Mouse (Mus musculus) neural tube, embryonic 12.5 days (tissue): ENCODE measurements around the gene Mybpc3. TPM values are rescaled to one million over a fixed set of nuclear protein-coding genes. Genes with fewer than 3 reads are reported as not detected.

Experiments
- ATAC-seq: fragments of 200-750 bp; cut with Nextera tagmentation; 2 replicates; pipeline ENCODE4 v1.8.0; 2017; ENCODE audit warnings: low read depth, mild to moderate bottlenecking, moderate TSS enrichment, moderate library complexity; ENCODE audit not compliant: low FRiP score
- H3K27ac ChIP-seq: fragments of 300-500 bp; sonication (generic); 2 replicates; pipeline ENCODE4 v1.5.1; 2016
- H3K27me3 ChIP-seq: fragments of 300-500 bp; sonication (generic); replicated peaks from 2 replicates; pipeline ENCODE4 v1.6.1; 2016; ENCODE audit warnings: mild to moderate bottlenecking
- H3K36me3 ChIP-seq: fragments of 300-500 bp; sonication (generic); 2 replicates; pipeline ENCODE4 v1.6.1; 2016; ENCODE audit warnings: mild to moderate bottlenecking
- H3K4me1 ChIP-seq: fragments of 300-500 bp; sonication (generic); 2 replicates; pipeline ENCODE4 v1.6.1; 2016
- H3K4me2 ChIP-seq: fragments of 300-500 bp; sonication (generic); replicated peaks from 2 replicates; pipeline ENCODE4 v1.6.1; 2016; ENCODE audit warnings: mild to moderate bottlenecking
- H3K4me3 ChIP-seq: fragments of 300-500 bp; sonication (generic); 2 replicates; pipeline ENCODE4 v1.5.1; 2016
- H3K9ac ChIP-seq: fragments of 300-500 bp; sonication (generic); 2 replicates; pipeline ENCODE4 v1.6.1; 2016; ENCODE audit warnings: mild to moderate bottlenecking
- H3K9me3 ChIP-seq: fragments of 300-500 bp; sonication (generic); 2 replicates; pipeline ENCODE4 v1.6.1; 2016; ENCODE audit warnings: mild to moderate bottlenecking
- WGBS: fragments of 180-500 bp; shearing (Covaris S2); methylation state at CpG from one replicate; pipeline ENCODE4 v1.1.7; 2016; 5-methylcytosine and 5-hydroxymethylcytosine counted together
- polyA plus RNA-seq: library from polyadenylated mRNA; unstranded; fragments of >200 nt; fragmentation: Nextera tagmentation; extraction: Ambion mirVana; gene quantifications from 2 replicates; pipeline ENCODE4 v1.2.1, GENCODE M21; 2016

The Mybpc3 gene
- polyA plus RNA-seq = 0.30 and 0.80 TPM in 2 replicates

DNA sequence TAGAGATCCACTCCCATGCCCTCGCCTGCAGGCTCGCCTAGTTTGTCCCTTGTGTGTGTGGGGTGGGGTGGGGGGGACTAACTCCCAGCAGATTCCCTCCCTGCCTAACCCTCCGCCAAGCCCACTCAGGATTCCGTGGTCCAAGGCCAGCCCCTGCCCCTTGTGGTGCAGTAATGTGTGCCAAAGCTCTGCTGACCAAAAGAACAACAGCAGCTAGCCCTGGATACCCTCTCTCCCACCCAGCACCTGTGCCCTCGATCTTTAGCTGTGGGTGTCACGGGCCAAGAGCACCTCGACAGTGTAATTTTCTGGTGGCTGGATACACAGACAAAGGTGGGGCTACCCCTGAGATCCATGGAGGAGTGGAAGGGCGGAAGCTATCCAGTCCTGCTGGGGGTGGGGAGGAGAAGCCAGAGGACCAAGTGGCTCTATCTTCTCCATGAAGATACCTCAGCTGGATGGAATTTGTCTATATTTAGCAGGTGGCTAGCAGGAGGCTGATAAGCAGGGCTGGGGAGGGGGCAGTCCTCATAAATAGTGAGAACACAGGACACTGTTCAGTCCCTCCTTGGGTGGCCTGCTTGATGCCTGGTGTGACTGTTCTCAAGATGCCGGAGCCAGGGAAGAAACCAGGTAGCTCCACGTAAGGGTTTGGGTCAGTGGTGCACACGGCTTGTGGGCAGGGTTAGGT is at the start of gene Mybpc3:
TSS of gene Mybpc3 (plus strand) at position 560 of the 691 bp plus-strand sequence.
- 85% methylated on average over 11 of the region's 11 CpGs for WGBS

DNA sequence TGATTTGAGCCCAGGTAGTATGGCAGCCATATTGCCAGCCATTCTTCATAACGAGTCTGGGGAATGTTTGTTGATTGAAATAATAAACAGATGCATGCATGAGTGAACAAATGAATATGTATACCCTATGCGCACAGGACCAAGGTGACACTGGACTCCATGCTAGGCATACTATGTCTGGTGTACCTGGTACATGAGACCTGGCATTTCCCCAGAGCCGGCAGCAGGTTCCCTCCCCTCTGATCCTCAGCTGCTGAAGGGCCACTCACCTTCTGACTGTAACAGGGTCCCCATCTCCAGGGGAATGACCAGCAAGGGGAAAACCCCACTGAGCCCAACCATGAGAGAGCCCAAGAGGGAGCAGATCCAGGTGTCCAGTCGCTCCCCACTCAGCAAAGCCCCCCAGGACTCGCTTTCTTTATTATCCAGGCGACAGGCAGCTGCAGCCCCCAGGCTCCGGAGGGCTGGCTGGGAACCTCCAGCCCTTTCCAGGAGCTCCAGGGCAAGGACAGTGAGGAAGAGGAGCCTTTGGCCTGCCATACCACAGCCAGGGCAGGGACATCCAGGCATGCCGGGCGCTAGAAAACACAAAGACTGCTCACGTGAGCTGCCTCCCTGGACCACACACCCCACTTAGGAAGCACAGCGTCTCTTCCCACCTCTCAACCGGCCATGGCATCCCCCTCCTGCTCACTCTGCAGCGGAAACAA is 49.6 kb upstream of the Mybpc3 start:
- H3K9me3 ChIP-seq = no peaks in the 10 kb centered on the region
- 62% methylated on average over 13 of the region's 13 CpGs for WGBS
- H3K9ac ChIP-seq = peak overlapping the region; percentile 21; the same call in 1 of the 2 replicates
- H3K27me3 ChIP-seq = no peaks in the 10 kb centered on the region
- no peak for ATAC-seq
- H3K4me2 ChIP-seq = peak overlapping the region; percentile 82
- H3K36me3 ChIP-seq = peaks cover 16% of the 10 kb centered on the region
- peaks cover 23% of the 10 kb centered on the region for H3K4me1 ChIP-seq
- H3K4me3 ChIP-seq = 0 out of 2 replicates have a peak overlapping the region, but pooled peaks have one; percentile 5
- H3K27ac ChIP-seq = no peak overlapping the region

More for the DNA sequence above, at the start of gene Mybpc3:
- no peak within 1 kb of the TSS for H3K27ac ChIP-seq
- no peak within 1 kb of the TSS for H3K4me2 ChIP-seq
- no peak within 1 kb of the TSS for H3K9ac ChIP-seq
- ATAC-seq = no peak
- H3K27me3 ChIP-seq = 0 out of 2 replicates have a peak, but pooled peaks cover 6% of the 10 kb centered on the region
- H3K4me3 ChIP-seq = no peak within 1 kb of the TSS
- no peaks in the 10 kb centered on the region for H3K9me3 ChIP-seq
- H3K36me3 ChIP-seq = no peaks in the 10 kb centered on the region
- H3K4me1 ChIP-seq = peaks cover 6% of the 10 kb centered on the region

DNA sequence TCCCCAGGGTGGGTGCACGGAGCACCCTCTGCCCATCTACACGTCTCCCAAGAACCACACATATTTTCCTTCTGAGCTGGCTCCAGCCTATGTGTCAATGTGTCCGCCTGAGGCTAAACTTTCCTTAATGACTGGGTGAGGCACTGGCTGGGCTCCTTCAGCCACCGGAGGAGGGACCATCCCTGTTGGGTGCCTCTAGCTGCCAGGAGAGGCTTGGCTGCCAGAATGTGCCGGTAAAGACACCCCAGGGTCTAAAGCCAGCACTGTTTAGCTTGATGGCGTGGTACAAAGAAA is 49.1 kb upstream of the Mybpc3 start:
- Histone ChIP-seq H3K27me3 (no peaks in the 10 kb centered on the region), H3K4me3 (0 out of 2 replicates have a peak overlapping the region, but pooled peaks have one; percentile 5), H3K4me1 (peaks cover 23% of the 10 kb centered on the region), H3K36me3 (peaks cover 11% of the 10 kb centered on the region), H3K4me2 (peak overlapping the region; percentile 82), H3K9ac (peak overlapping the region; percentile 21; the same call in 1 of the 2 replicates), H3K9me3 (no peaks in the 10 kb centered on the region), H3K27ac (no peak overlapping the region)
- ATAC-seq = no peak
- 54% methylated on average over 6 of the region's 6 CpGs for WGBS

DNA sequence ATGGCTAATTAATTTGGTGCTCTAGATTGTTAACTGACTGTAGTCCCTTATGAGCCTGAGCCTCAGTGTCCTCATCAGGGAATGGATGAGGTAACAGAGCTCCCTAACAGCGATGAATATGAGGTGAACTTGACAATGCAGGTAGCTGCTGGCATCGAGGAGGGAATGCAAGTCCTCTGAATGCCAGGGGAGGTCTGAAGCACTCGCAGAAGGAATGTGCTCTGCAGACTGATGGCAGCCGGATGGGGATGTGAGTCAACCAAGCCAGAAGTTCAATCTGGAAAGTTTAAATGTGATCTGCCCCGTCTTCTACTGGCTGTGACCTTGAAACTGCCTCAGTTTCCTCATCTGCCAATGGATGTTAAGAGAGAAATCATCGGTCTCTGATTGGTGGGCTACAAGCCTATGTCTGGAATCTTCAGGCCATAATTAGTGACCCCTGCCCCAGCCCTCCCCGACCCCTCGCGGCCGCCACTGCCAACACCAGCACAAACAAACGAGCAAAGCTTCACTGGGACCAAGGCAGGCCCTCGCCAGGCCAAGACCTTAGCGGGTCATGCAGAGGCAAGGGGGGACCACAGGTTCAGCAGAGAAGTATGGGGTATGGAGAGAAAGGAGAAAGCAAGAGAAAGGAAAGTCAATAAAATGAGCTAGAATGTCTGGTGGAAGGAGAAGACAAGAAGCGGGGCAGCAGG is 48.5 kb upstream of the Mybpc3 start:
- H3K36me3 ChIP-seq = peaks cover 4% of the 10 kb centered on the region
- H3K27me3 ChIP-seq = no peaks in the 10 kb centered on the region
- WGBS = 10% methylated on average over 14 of the region's 14 CpGs
- H3K27ac ChIP-seq = peak overlapping the region; percentile 50; the same call in 1 of the 2 replicates
- ATAC-seq = peak; percentile 11
- H3K4me3 ChIP-seq = peak overlapping the region; percentile 69
- peaks cover 23% of the 10 kb centered on the region for H3K4me1 ChIP-seq
- peak overlapping the region; percentile 78 for H3K9ac ChIP-seq
- no peaks in the 10 kb centered on the region for H3K9me3 ChIP-seq
- peak overlapping the region; percentile 82 for H3K4me2 ChIP-seq

DNA sequence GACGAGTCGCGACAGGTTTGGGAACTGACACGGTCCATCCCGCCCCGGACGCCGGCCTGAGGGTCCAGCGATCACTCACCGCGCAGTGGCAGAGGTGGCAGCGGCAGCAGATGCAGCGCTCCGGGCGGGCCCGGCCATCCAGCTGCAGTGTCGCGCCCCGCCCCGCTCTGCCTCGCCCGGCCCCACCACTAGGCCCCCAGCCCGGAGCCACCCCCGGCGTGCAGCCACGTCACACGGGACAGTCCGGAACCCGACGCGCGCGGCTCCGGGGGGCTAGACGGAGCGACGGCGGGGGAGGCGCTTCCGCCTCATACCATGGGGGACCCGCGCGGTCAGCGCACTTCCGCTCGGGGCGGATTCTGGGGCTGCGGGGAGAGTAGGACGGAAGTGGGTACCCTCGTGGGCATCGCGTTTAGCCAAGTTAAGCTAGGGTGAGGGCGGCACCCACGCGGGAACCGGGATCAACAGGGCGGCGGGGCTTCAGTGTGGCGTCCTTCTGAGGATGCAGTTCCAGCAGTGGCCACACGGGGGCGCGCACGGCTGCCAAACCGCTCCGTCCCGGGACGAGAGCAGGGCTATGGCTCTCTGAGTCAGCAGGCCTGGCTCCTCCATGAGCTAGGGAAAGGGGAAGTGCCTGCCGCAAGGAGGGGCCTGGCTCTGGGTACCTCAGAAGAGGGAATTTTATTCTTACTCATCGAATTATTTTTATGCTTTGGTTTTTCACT is 47.7 kb upstream of the Mybpc3 start, which contains the start of gene Slc39a13:
TSS of gene Slc39a13 (minus strand) at position 342 of the 725 bp plus-strand sequence.
- peak within 1 kb of the TSS; percentile 69 for H3K4me3 ChIP-seq
- H3K4me1 ChIP-seq = peaks cover 23% of the 10 kb centered on the region
- no peaks in the 10 kb centered on the region for H3K36me3 ChIP-seq
- H3K27ac ChIP-seq = peak within 1 kb of the TSS; percentile 50
- peak within 1 kb of the TSS; percentile 78 for H3K9ac ChIP-seq
- ATAC-seq = peak; percentile 95
- no peaks in the 10 kb centered on the region for H3K27me3 ChIP-seq
- whole genome bisulfite sequencing = 1% methylated on average over 64 of the region's 69 CpGs
- peak within 1 kb of the TSS; percentile 82 for H3K4me2 ChIP-seq
- H3K9me3 ChIP-seq = no peaks in the 10 kb centered on the region

DNA sequence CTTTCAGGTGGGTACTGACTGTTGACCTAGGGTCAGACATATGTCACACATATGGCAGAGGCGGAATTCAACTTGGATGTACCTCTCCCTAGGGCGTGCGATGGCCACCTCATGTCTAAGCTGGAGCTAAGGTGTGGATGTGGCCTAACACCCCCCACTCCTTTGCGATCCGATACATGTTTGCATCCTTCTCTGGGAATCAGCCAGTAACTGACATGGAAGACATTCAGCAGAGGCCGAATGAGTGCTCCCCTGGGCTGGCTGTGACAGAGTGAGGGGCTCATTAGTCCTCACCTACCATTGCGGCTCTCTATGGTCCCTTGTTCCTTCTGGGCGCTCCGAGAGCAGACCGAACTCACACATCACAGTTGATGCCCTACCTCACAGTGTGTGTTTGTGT is 46.9 kb upstream of the Mybpc3 start:
- H3K9ac ChIP-seq = peak overlapping the region; percentile 78
- peak overlapping the region; percentile 69 for H3K4me3 ChIP-seq
- H3K9me3 ChIP-seq = no peaks in the 10 kb centered on the region
- peak; percentile 3; the same call in 1 of the 2 replicates for ATAC-seq
- WGBS = 88% methylated on average over 10 of the region's 10 CpGs
- peak overlapping the region; percentile 82 for H3K4me2 ChIP-seq
- H3K27ac ChIP-seq = peak overlapping the region; percentile 50; the same call in 1 of the 2 replicates
- H3K27me3 ChIP-seq = no peaks in the 10 kb centered on the region
- no peaks in the 10 kb centered on the region for H3K36me3 ChIP-seq
- H3K4me1 ChIP-seq = peaks cover 23% of the 10 kb centered on the region

DNA sequence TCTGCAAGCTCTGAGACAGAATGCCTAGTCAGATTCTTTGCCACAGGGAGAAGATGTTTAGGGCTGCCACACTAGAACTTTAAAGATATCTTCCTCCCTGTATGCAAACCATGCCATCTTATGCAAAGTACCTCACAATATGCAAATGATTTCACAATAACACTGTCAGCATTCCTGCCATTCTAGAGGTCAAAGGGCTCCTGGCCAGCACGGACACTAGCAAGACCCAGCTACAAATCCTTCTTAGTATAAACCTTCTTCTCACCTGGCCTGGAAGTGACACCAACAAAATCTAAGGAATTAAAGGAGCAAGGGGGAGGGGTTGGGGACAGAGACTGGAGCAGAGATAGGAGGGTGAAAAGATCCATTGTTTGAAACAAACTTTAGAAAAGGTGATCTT is 45.9 kb upstream of the Mybpc3 start:
- Histone ChIP-seq H3K36me3 (no peaks in the 10 kb centered on the region), H3K27ac (no peak overlapping the region), H3K9me3 (no peaks in the 10 kb centered on the region), H3K27me3 (no peaks in the 10 kb centered on the region), H3K4me1 (peaks cover 23% of the 10 kb centered on the region), H3K4me3 (no peak overlapping the region), H3K9ac (no peak overlapping the region), H3K4me2 (no peak overlapping the region)
- whole genome bisulfite sequencing = 59% methylated on average over 1 of the region's 1 CpGs
- ATAC-seq = no peak

DNA sequence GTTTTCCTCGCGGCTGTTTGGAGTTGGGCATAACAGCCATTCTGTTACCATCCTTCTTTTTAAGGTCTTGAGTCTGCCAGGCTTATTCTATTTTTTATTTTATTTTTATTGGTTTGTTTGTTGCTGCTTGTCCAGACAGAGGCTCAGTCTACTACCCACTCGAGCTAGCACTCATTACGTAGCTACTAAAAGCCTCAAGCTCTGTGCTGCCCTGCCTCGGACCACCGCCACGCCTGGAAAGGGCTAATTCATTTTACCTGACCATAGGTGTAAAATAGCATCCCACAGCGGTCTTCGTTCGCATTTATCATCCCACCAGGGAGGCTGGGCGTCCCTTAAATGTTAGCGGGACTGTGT is 40.0 kb upstream of the Mybpc3 start:
- Histone ChIP-seq H3K27ac (no peak overlapping the region), H3K9ac (no peak overlapping the region; the same call in 1 of the 2 replicates), H3K27me3 (no peaks in the 10 kb centered on the region), H3K4me2 (peak overlapping the region; percentile 95), H3K4me1 (peaks cover 10% of the 10 kb centered on the region), H3K9me3 (no peaks in the 10 kb centered on the region), H3K36me3 (no peaks in the 10 kb centered on the region), H3K4me3 (0 out of 2 replicates have a peak overlapping the region, but pooled peaks have one; percentile 47)
- ATAC-seq = no peak
- WGBS = 16% methylated on average over 12 of the region's 12 CpGs

DNA sequence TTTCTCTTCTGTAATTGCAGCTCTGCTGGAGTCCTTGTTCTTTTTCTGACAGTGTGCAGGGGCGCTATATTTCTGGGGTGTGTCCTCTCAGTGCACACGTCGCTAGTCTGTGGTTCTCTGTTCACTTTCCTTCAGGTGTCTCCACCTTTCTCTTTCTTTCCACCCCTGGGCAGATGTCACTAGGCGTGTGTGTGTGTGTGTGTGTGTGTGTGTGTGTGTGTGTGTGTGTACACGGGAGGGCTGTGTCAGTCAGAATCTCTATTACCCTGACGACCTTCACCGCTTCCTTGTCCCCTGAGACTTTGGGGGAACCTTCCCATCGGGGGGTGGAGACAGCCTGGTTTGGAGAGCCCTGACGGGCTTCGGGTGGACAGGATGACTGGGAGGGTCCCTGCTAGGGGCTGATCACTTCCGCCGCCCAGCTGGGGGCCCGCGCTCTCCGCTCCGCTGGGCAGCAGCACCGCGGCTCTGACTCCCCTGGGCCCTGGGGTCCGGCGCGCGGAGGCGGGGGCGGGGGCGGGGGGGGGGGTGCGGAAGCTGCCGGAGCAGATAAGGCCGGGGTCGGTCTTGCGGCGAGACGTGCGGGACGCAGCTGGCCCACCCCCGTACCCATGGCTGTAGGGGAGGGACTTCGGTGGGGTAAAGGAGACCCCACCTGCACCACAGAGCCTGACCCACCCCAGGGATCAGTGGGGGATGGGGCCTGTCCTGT is 39.5 kb upstream of the Mybpc3 start:
- Histone ChIP-seq H3K27ac (peak overlapping the region; percentile 15; the same call in 1 of the 2 replicates), H3K4me1 (peaks cover 10% of the 10 kb centered on the region), H3K4me3 (peak overlapping the region; percentile 47), H3K9me3 (no peaks in the 10 kb centered on the region), H3K9ac (peak overlapping the region; percentile 70), H3K4me2 (peak overlapping the region; percentile 95), H3K27me3 (no peaks in the 10 kb centered on the region), H3K36me3 (no peaks in the 10 kb centered on the region)
- 3% methylated on average over 28 of the region's 36 CpGs for WGBS
- peak; percentile 88 for ATAC-seq

DNA sequence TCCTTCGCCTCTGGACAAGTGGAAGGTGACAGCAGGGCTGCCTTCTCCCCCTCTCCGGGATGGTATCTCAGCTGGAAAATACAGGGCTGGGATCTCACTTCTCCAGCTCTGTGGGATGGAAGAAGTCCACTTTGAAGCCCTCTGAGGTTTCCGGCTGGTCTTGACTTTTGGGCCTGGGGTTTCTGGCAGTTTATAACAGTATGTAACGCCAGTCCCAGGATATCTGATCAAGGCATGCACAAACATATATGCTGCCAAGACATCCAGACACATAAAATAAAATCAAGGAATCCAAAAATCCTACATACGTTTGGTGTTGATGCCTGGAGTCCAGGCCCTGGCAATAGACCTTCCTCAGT is 38.9 kb upstream of the Mybpc3 start:
- no peak for ATAC-seq
- H3K4me3 ChIP-seq = peak overlapping the region; percentile 47
- peaks cover 10% of the 10 kb centered on the region for H3K4me1 ChIP-seq
- peak overlapping the region; percentile 95 for H3K4me2 ChIP-seq
- WGBS = 34% methylated on average over 5 of the region's 5 CpGs
- peak overlapping the region; percentile 15; the same call in 1 of the 2 replicates for H3K27ac ChIP-seq
- peak overlapping the region; percentile 70 for H3K9ac ChIP-seq
- H3K27me3 ChIP-seq = no peaks in the 10 kb centered on the region
- H3K36me3 ChIP-seq = no peaks in the 10 kb centered on the region
- no peaks in the 10 kb centered on the region for H3K9me3 ChIP-seq

DNA sequence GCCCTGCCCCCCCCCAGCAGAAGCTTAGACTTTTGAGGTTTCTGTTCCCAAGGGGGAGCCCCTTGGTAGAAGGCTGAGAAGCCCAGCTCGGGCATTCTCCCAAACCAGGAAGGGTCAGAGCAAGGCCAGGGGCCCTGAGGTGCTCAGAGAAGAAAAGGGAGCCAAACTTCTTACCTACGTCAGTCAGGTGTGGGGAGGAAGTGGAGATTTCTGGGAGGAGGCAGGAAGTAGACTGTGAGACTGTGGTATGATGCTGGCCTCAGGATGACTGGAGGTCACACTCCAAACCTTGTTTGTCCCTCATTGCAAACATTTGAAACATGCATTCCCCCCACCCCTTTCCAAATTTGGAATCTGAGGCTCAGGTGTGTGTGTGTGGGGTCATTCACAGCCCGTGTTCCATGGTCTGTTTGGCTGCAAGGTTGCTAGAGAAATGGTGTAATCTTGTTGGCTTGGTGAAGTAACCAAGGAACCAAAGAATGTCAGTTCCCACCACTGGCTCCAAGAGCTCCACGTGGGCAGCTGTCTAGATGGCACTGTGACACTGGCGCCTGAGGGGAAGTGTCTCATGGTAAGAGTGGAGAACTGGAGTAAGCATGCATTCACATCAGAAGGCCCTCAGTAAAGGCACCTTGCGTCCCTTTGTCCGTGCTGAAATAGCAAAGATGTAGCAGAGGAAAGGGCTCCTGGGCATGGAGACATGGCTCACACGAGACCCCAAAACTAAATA is 37.0 kb upstream of the Mybpc3 start:
- Histone ChIP-seq H3K4me2 (no peak overlapping the region), H3K4me1 (peaks cover 10% of the 10 kb centered on the region), H3K27me3 (no peaks in the 10 kb centered on the region), H3K36me3 (no peaks in the 10 kb centered on the region), H3K4me3 (no peak overlapping the region), H3K27ac (no peak overlapping the region), H3K9me3 (no peaks in the 10 kb centered on the region), H3K9ac (no peak overlapping the region)
- WGBS = 83% methylated on average over 8 of the region's 8 CpGs
- no peak for ATAC-seq
